Mouse (Mus musculus): Measurements from ENCODE around the gene Pik3c2g.
"Not testable (repeated sequence)": the region's sequence is repeated elsewhere in the genome, so short reads cannot be mapped to it uniquely, and the experiment has no call there.

Pik3c2g gene

DNA sequence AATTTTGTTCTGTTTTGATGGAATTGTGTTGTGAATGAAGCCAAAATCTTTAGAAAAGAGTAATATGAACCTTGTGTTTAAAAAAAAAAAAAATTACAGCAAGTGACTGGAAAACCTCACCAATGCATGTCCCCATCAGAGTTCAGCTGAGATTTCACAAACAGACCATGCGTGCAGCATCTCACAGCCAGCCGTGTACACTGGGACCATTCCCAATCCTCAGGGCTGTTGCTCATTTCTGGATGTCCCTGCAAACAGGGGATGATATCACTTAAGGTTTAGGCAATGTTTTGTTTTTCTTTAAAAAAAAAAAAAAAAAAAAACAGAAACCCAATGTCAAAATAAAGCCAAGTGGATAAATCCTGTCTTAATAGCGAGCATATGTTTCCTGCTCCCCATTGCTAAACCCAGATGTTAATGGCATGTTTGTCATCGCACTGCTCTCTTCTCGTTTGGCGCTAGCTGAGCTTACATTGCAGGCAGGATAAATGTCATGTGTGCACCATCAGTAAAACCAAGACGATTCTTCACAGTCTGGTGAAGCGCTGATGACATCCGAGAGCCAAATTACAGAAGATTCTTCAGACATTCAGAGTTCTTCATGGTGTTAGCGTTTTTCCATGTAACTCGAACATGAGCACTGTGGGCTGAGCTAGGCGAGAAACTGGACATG, 322.1 kb downstream of the Pik3c2g start:
- DNase-seq (ENCODE audit: low spot score in 2 of 2), result no peak

GRCm38 (mm10) chr6:139928766-139929165, 341.7 kb downstream of the Pik3c2g start:
- no peak for DNase-seq (ENCODE audit: low spot score in 2 of 2)

- DNase-seq (ENCODE audit: low spot score in 2 of 2), result no peak
These were observed 347.8 kb downstream of the Pik3c2g start for GRCm38 (mm10) chr6:139934861-139935260.

DNA sequence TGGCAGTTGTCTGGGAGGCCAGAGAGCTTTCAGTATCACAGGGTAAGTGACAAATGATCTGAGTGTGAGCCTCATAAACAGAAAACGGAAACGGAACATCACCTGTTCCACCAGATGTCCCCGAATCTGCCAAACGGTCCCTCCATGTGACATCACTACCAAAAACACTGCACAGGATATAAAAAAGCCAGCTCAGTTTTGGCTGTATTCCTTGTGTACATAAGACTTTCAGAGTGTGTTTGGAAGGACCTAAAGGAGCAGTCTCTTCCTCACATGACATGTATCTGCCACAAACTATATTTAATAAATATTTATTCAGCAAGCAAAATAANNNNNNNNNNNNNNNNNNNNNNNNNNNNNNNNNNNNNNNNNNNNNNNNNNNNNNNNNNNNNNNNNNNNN, 350.6 kb downstream of the Pik3c2g start:
- not testable (repeated sequence) for DNase-seq (ENCODE audit: low spot score in 2 of 2)

GRCm38 (mm10) chr6:139947106-139947879, 360.3 kb downstream of the Pik3c2g start:
- no peak for DNase-seq (ENCODE audit: low spot score in 2 of 2)

- DNase-seq (ENCODE audit: low spot score in 2 of 2), result no peak
These were observed 366.6 kb downstream of the Pik3c2g start for GRCm38 (mm10) chr6:139953596-139953995.

GRCm38 (mm10) chr6:139957531-139958241, 370.7 kb downstream of the Pik3c2g start:
- peak in 1 of 2 experiments; percentile 21 for DNase-seq (ENCODE audit: low spot score in 2 of 2)

GRCm38 (mm10) chr6:139963775-139964174, 376.8 kb downstream of the Pik3c2g start:
- no peak for DNase-seq (ENCODE audit: low spot score in 2 of 2)

GRCm38 (mm10) chr6:139964895-139965294, 377.9 kb downstream of the Pik3c2g start:
- no peak for DNase-seq (ENCODE audit: low spot score in 2 of 2)

- DNase-seq (ENCODE audit: low spot score in 2 of 2), result no peak
These were observed 379.7 kb downstream of the Pik3c2g start for GRCm38 (mm10) chr6:139966684-139967083.

DNA sequence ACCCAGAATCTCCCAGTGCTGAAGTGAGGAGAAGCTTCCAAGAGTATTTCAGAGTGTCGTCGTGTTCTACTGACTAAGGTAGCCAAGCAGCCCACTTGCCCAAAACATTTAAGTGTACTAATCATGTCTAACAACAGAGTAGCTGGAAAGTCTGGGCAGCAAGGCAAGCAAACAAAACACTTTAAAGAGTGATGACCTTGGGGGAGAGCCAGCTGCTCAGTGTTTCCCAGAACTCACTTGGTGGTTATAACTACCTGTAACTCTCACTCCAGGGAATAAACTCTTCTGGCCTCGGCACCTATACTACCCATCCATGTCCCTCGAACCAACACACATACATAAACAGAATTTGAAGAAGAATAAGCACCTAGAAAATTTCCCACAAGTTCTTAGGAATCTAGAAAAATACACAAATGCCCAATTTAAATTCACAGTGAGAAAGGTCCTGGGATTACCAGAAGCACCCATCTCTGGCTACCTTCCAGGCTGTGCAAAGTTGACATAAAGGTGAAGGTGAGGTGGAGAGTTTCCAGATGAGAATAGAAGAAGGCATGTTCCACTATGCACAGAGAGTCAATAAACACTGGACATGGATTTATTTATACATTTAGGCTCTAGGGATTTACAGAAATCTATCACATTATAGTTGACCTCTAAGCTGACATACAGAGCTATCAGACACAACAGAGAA, 384.7 kb downstream of the Pik3c2g start:
- no peak for DNase-seq (ENCODE audit: low spot score in 2 of 2)

- DNase-seq (ENCODE audit: low spot score in 2 of 2), result no peak
These were observed 387.6 kb downstream of the Pik3c2g start for GRCm38 (mm10) chr6:139974668-139975067.

DNA sequence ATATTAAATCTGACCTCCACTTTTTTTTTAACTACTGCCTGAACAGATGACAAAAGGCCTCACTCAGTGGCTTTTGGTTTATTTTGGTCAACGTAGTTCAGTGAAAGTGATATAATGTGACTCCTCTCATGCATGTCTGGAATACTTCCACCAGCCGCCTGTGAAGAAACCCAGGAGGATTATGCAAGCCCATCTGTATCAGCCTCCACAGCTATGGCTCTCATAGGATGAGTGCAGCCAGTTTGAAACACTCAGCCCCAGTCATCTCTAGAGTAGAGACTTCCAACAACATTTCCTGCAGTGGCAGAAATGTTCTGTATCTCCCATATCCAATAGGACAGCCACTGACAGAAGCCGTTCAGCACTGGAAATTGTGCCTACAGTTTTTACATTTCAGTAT, 391.1 kb downstream of the Pik3c2g start:
- no peak for DNase-seq (ENCODE audit: low spot score in 2 of 2)

DNA sequence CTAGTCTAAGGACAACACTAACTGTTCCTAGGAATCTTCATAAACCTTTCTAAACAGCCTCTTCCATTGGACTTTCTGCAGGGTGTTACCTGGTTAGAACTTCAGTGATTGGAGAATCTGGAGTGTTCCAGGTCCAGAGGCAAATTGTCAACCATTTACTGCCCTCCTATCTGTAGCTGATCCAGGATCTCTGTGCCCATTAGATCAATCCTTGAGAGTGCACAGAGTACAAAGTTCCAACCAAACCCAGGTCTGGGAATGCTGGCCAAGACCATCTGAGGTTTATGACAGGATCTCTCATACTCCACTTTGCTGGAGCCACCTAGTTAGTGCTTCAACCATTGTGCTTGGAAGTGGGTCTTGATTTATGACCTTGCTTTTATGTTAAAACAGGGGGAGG, 394.0 kb downstream of the Pik3c2g start:
- no peak for DNase-seq (ENCODE audit: low spot score in 2 of 2)

GRCm38 (mm10) chr6:139984069-139984468, 397.0 kb downstream of the Pik3c2g start:
- no peak for DNase-seq (ENCODE audit: low spot score in 2 of 2)

DNA sequence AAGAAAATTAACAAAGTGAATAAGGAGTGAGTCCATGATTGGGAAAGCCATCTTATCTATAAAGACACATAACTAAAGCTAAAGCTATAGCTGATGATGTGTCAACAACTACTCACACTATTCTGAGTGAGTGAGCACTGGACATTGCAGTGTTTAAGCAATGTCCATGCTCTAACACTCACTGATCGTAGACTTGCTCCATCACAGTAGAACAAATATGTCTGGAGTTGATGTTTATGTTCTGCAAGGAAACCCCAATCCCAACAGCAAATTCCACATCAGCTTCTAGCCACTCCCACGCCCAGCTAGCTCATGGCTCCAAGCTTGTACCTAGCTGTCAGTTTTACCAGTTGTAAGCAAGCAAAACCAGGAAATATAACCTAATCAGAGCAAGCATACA, 399.5 kb downstream of the Pik3c2g start:
- DNase-seq (ENCODE audit: low spot score in 2 of 2), result no peak

DNA sequence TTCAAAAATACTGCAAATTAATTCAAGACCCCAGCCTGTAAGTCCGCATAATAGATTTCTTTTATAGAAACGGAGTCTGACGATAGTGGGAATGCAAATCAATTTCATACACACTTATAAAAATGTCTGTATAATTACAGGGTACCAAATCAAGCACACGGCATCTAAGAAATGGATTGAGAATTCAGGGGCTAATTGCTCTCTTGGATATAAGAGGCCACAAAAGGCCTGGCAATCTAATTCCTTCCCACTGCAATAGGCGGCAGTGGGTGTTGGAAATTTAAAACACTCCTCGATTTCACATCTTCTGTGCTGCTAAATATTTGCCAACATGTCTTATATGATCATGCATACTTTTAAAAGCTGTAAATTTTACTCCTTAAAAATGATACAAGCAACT, 402.1 kb downstream of the Pik3c2g start:
- no peak for DNase-seq (ENCODE audit: low spot score in 2 of 2)

DNA sequence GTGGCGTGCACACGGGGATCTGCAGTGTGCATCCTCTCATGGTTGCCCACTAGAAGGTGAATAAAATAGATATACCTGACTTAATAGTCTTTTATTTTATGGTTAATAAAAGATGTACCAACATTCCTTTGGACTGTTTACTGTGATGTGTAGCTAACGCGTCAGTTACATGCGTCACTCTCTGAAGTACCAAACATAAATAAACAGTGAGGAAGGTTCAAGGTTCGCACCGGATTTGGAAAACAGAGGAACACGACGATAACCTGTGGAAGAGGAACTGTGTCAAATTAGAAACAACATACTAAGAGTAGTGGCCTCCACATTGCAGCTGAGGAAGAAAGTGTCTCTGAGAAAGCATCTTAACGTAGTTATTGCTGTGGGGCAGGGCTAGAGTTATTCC, 402.6 kb downstream of the Pik3c2g start:
- no peak for DNase-seq (ENCODE audit: low spot score in 2 of 2)

DNA sequence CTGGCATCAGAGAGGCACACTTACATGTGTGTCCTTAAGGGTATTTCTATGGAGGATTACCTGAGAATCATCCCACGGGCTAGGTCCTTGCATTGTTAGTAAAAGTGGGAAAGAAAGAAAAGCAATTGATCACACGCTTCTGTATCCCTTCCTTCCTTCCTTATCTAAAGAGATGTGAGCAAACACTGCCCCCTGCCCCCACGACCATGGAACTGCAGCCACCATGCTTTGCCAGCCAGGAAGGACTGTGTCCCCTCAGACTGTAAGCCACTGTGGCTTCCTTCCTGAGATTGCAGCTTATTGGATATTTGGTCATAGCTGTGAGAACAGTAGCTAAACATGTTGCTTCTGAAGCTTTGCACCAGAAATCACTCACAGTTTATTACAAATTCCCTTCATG, 418.2 kb downstream of the Pik3c2g start:
- DNase-seq (ENCODE audit: low spot score in 2 of 2), result no peak
